Mouse (Mus musculus) layer of hippocampus, adult 9-11 months (tissue): ENCODE data around the gene Car14.
"Not testable (repeated sequence)": the region's sequence is repeated elsewhere in the genome, so short reads cannot be mapped to it uniquely, and the experiment has no call there.

ENCODE experiments used
- DNase-seq: peaks from one replicate; pipeline ENCODE4 v3.0.0; 2022

Car14 gene

GRCm38 (mm10) chr3:95904568-95904967, at the start of gene Car14:
Gene Car14 (minus strand): TSS chr3:95904691.
- DNase-seq = no peak

DNA sequence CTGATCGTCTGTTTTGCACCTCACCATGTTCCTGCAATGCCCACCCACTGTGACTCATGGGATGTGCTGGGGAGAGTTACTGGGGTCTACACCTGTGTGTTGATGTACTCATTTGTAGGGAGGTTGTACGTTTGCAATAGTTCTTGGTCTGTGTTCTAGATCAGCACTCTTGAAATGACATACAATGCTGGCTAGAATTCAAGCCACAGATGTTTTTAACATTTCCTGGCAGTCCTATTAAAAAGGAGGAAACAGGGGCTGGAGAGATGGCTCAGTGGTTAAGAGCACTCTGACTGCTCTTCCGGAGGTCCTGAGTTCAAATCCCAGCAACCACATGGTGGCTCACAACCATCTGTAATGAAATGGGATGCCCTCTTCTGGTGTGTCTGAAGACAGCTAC, 49.0 kb upstream of the Car14 start:
- no peak for DNase-seq

DNA sequence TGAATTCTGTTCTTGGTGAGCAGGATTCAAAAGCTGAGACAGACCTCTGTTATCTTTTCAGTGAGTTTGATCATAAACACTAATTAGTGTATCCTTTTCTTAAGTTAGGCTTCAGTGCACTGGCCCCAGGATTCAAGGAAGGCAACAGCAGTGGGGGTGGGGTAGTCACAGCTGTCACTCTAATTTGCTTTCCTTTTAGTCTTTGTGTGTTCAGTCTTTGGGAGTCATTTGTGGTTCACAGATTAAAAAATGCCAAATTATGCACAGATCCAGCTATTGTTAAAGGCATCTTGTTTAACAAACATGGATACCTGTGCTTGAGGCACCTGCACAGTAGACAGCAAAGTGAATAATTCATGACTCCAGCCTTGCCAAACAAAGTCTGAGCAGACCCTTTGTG, 48.5 kb upstream of the Car14 start:
- DNase-seq = no peak

DNA sequence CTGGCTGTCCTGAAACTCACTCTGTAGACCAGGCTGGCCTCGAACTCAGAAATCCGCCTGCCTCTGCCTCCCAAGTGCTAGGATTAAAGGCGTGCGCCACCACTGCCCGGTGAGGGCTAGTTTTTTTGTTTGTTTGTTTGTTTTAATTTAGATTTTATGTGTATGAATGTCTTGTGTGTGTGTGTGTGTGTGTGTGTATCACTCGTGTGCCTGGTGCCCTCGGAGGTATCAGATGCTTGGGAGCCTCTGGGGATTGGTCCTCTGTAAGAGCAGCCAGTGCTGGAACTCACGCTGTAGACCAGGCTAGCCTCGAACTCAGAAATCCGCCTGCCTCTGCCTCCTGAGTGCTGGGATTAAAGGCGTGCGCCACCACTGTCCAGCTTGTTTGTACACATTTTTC, 47.1 kb upstream of the Car14 start:
- not testable (repeated sequence) for DNase-seq

DNA sequence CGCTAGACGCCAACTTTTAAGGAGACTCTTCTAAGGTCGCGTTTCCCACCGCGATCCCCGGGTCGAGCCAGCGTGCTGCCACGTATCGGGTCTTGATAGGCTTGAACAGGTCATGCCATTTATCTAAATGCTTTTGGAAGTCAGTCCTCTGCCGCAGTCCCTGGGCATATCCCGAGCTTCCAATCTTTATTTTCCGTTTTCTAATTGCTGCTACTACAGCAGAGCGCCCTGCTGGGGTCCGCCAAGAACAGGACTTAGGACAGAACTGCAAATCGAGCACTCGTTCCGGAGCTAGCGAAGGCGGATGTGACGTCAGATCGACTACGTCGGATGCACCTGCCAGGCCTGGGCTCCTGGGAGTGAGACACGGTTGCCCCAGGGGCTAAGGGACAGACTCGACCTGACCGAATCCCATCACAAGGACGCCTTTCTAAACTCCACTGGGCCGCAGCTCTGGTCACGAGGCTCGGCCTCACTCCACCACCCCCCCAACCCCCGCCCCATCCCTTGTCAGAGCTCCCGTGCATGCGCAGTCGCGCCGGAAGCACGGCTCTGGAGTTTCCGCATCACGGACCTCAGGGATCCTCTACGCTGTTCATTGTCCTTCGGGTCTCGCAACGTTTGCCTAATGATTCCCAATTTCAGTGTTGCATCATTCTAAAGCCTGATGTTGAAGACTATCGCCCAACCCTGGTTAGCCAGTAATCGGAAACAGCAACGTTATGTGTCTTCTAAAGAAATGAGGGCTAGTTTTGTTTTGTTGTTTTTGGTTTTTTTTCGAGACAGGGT, 46.5 kb upstream of the Car14 start:
- DNase-seq = peak; percentile 93

GRCm38 (mm10) chr3:95948325-95948724, 43.8 kb upstream of the Car14 start:
- no peak for DNase-seq

- DNase-seq = no peak
Measured at GRCm38 (mm10) chr3:95945731-95946240, 41.3 kb upstream of the Car14 start.

- no peak for DNase-seq
Measured at GRCm38 (mm10) chr3:95944742-95945141, 40.3 kb upstream of the Car14 start.

GRCm38 (mm10) chr3:95943226-95943625, 38.7 kb upstream of the Car14 start:
- no peak for DNase-seq

DNA sequence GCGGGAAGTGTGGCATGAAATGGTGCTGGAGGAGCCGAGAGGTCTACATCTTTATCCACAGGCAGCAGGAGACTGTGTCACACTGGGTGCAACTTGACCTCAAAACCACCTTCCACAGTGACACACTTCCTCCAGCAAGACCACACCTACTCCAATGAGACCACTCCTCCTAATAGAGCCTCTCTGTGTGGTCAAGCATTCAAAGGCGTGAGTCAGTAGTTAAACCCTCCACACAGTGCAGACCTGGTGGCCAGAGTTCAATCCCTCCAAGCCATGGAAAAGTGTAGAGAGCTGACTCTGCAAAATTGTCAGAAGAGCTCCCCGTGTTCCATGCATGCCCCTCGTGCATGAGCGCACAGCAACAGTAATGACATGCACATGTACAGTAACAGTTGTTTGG, 38.3 kb upstream of the Car14 start:
- DNase-seq = no peak

DNA sequence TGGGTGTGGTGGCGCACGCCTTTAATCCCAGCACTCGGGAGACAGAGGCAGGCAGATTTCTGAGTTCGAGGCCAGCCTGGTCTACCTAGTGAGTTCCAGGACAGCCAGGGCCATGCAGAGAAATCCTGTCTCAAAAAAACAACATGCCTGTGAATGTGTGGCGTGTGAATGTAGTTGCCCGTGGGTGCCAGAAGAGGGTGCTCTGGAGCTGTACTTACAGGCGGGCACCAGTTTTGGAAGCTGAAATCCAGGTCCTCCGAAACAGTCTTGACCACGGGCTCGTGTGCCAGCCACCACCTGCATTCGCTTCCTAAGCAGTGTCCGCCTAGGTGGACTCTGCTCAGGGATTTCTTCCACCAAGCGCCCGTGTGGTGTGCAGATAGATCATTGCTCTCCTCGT, 34.3 kb upstream of the Car14 start:
- no peak for DNase-seq

- no peak for DNase-seq
Measured at GRCm38 (mm10) chr3:95938217-95938616, 33.7 kb upstream of the Car14 start.

DNA sequence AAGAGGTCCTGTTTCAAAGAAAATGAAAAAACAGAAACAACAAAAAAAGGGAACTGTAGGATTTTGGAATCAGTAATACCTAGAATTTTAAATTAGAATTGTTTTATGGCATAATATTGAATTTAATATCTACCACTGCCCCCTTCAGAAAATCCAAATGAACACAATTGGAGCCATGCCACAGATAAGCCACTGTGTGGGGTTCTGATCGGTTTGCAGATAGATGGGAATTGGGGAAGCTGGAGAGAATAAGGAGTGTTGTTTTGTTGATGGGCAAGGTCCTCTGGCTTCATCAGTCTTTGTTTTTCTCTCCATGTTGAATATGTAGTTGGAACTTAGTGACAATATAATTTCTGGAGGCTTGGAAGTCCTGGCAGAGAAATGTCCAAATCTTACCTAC, 30.0 kb upstream of the Car14 start:
- no peak for DNase-seq

- DNase-seq = no peak
Measured at GRCm38 (mm10) chr3:95933111-95933750, 28.7 kb upstream of the Car14 start.

- no peak for DNase-seq
Measured at GRCm38 (mm10) chr3:95932566-95932965, 28.1 kb upstream of the Car14 start.

- no peak for DNase-seq
Measured at GRCm38 (mm10) chr3:95932157-95932556, 27.7 kb upstream of the Car14 start.

- DNase-seq = no peak
Measured at GRCm38 (mm10) chr3:95931471-95931870, 27.0 kb upstream of the Car14 start.

- no peak for DNase-seq
Measured at GRCm38 (mm10) chr3:95930471-95930789, 25.9 kb upstream of the Car14 start.

DNA sequence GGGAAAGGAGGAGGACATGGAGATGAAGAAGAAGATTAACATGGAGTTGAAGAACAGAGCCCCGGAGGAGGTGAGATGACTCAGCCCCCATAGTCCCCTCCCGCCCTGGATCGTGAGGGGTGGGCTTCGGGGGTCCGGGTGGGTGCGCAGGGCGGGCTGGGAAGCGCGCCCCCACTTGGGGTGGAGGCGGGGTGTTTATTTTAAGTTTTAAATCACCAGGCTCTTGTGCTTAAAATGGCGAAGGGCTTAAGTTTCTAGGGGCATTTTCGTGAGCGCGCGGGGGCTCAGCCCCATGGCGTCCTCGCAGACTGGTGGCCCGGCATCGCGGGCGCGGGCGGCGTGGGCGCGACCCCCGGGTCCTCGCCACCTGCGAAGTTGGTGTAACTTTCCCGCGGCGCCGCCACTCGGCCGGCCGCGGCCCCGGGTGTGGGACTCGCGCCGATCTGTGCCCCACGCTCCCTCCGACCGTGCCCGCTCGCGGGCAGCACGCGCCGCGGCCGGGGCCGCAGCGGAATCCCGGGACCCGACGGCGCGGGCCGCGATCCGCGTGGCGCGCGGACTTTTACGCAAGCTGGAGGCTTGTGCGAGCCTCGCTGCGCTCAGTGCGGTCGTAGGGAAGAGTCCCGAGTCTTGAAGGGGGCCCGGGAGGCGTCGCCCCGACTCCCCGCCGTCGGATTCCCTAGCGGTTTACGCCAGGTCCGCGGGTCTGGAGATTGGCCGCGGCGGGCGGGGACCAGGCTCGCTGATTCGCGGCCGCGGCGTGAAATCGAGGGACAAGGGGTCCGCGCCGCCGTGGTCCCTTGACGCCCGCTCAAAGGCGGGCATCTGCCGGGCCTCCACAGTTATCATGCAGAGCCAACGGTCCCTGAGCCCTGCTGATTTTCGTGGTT, 25.3 kb upstream of the Car14 start:
- DNase-seq = no peak

DNA sequence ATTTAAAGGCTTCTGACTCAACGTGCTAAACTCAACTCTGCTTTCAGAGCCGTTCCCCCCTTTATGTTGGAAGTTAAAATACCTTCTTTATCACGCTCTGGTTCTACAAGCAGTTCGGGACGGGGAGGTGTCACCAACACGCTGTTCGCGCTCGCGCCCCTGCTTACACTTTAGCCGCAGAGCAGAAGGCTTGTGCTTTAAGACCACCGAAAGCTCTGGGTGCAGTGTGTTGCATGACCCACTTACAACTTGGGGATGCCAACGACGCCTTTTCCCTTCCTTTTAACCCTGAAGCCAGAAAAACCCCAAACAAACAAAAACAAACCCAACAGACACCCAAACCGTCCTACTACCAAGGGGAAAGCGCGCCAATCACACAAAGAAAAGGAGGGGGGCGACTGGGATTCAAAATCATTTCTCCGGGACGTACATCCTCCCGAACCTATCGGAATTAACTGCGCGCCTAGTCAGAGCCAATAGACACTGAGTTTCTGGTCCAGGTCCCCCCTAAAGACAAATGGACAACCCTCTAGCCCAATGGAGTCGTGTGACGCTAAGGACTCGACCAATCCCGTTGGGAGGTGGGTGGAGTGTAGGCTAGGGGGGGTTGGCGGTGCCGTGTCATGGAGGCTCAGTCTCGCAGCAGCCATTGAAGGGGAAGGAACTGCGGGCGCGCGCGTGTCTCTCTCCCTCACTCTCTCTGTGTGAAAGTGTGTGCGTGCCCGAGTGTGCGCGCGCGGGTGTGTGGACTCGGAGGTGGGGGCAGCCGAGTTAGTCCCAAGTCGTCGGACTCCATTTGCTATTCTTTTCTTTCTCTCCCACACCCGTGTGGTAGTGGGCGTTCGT, 24.4 kb upstream of the Car14 start, which contains the start of gene Anp32e:
Gene Anp32e, plus strand, starts transcription at position 589 of the 846 bp plus-strand sequence.
- peak; percentile 98 for DNase-seq

DNA sequence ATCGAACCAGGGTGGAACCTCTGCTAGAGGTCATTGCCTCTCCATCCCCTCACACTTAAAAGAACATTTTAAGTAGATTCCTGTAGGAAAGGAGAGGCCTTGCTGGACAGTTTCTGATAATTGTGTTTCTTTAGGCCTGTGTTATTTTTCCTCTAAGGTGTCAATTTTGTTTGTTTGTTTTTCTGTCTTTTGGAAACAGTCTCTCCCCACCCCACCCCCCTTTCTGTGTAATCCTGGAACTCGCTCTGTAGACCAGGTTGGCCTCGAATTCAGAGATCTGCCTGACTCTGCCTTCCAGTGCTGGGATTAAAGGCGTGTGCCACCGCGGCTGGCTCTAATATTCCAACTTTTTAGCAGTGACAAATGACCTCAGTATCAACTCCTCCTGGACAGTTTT, 23.8 kb upstream of the Car14 start:
- no peak for DNase-seq

GRCm38 (mm10) chr3:95925087-95925486, 20.6 kb upstream of the Car14 start:
- DNase-seq = no peak
